Mouse (Mus musculus) heart, embryonic 13.5 days (tissue): ENCODE measurements around the gene Trim75. TPM values are rescaled to one million over a fixed set of nuclear protein-coding genes. Genes with fewer than 3 reads are reported as not detected.
A peak's percentile ranks its signal among the peaks of the same experiment; 100 is the strongest.

ENCODE experiments used
- ATAC-seq: fragments of 200-750 bp; cut with Nextera tagmentation; 2 replicates; pipeline ENCODE4 v1.8.0; 2017; ENCODE audit warnings: moderate TSS enrichment; ENCODE audit not compliant: insufficient number of reproducible peaks, low FRiP score, low TSS enrichment; ENCODE audit errors: extremely low read depth
- H3K27ac ChIP-seq: fragments of 300-500 bp; sonication (generic); replicated peaks from 2 replicates; pipeline ENCODE4 v1.5.1; 2015; ENCODE audit warnings: moderate library complexity, mild to moderate bottlenecking, inconsistent platforms
- H3K27me3 ChIP-seq: fragments of 300-500 bp; sonication (generic); replicated peaks from 2 replicates; pipeline ENCODE4 v1.6.1; 2015; ENCODE audit warnings: mild to moderate bottlenecking, inconsistent platforms
- H3K36me3 ChIP-seq: fragments of 300-500 bp; sonication (generic); 2 replicates; pipeline ENCODE4 v1.6.1; 2015; ENCODE audit warnings: mild to moderate bottlenecking, inconsistent platforms
- H3K4me1 ChIP-seq: fragments of 300-500 bp; sonication (generic); 2 replicates; pipeline ENCODE4 v1.6.1; 2015; ENCODE audit warnings: inconsistent platforms
- H3K4me2 ChIP-seq: fragments of 300-500 bp; sonication (generic); 2 replicates; pipeline ENCODE4 v1.6.1; 2015; ENCODE audit warnings: inconsistent platforms, mild to moderate bottlenecking, moderate library complexity
- H3K4me3 ChIP-seq: fragments of 300-500 bp; sonication (generic); 2 replicates; pipeline ENCODE4 v1.5.1; 2015; ENCODE audit warnings: moderate library complexity, mild to moderate bottlenecking, inconsistent platforms
- H3K9ac ChIP-seq: fragments of 300-500 bp; sonication (generic); 2 replicates; pipeline ENCODE4 v1.6.1; 2015; ENCODE audit warnings: inconsistent platforms, mild to moderate bottlenecking, moderate library complexity
- H3K9me3 ChIP-seq: fragments of 300-500 bp; sonication (generic); 2 replicates; pipeline ENCODE4 v1.6.1; 2016; ENCODE audit warnings: inconsistent platforms
- whole genome bisulfite sequencing: fragments of 180-500 bp; shearing (Covaris S2); methylation state at CpG from one replicate; pipeline ENCODE4 v1.1.7; 2015; ENCODE audit warnings: mixed read lengths; 5-methylcytosine and 5-hydroxymethylcytosine counted together
- polyA plus RNA-seq: library from polyadenylated mRNA; unstranded; fragments of >200 nt; fragmentation: Nextera tagmentation; extraction: Ambion mirVana; gene quantifications from 2 replicates; pipeline ENCODE4 v1.2.1, GENCODE M21; 2015

The Trim75 gene
- polyA plus RNA-seq, 1 experiment from 2014 or later = not detected

DNA sequence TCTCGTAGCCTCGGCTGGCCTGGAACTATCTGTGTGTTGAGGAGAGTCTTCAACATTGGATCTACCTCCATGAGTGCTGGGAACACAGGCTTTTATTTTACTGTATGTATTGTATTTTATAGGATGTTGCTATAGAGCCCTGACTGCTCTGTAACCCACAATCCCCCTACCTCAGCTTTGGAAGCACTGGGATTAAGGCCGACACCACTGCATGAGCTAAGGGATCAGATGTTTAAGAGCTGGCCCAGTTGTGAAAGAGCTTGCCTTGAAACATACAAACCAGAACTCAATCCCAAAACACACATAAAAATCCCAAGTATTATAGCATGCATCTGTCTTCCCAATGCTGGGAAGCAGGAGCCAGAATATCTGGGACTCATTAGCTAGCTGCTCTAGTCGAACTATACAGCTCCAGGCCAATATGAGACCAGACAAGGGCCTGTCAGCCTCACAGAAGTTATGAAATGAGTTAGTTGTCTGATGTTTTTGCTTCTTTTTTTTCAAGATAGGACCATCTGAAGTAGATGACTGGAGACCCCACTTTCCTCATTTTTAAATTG is 11.3 kb upstream of the Trim75 start:
- H3K9ac ChIP-seq = no peak overlapping the region
- H3K4me3 ChIP-seq = no peak overlapping the region
- H3K27me3 ChIP-seq = no peaks in the 10 kb centered on the region
- H3K4me1 ChIP-seq = no peaks in the 10 kb centered on the region
- 75% methylated on average over 4 of the region's 4 CpGs for WGBS
- no peaks in the 10 kb centered on the region for H3K36me3 ChIP-seq
- no peaks in the 10 kb centered on the region for H3K9me3 ChIP-seq
- no peak for ATAC-seq
- no peak overlapping the region for H3K4me2 ChIP-seq
- H3K27ac ChIP-seq = no peak overlapping the region

DNA sequence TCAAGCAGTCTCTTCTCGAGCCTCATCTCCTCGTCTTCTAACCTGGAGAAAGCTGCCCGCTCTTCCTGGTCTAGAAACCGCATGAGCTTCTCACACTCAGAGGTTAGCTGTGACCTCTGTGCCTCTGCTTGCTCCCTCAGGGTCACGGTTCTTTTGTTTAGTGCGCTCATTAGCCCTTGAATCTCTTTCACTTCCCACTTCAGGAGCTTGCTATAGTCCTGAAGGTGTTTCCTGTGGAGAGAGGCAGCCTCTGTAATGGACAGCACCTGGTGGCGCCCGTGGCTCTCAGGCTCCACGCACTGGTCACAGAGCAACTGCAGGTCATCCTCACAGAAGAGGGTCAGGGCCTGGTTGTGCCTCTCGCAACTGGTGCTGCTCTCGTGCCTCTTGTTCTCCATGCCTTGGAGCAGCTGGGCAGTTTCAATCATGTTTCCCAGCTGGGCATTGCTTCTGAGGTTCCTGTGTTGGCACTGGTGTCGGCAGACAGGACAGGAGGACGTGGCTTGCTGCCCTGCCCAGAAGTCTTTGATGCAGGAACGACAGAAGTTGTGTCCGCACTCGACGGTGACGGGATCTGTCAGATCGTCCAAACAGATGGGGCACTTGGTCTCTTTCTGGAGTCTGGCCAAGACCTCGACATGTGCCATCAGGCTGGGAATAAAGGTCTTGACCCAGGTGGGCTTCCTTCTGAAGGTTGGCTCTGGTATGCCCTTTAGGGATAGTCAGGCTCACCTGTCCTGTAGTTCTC is 4.3 kb downstream of the Trim75 start:
- Histone ChIP-seq H3K4me1 (no peaks in the 10 kb centered on the region), H3K27me3 (no peaks in the 10 kb centered on the region), H3K4me2 (no peak overlapping the region), H3K9ac (no peak overlapping the region), H3K4me3 (no peak overlapping the region), H3K27ac (no peak overlapping the region), H3K36me3 (no peaks in the 10 kb centered on the region), H3K9me3 (no peaks in the 10 kb centered on the region)
- ATAC-seq = no peak
- 65% methylated on average over 20 of the region's 20 CpGs for WGBS

DNA sequence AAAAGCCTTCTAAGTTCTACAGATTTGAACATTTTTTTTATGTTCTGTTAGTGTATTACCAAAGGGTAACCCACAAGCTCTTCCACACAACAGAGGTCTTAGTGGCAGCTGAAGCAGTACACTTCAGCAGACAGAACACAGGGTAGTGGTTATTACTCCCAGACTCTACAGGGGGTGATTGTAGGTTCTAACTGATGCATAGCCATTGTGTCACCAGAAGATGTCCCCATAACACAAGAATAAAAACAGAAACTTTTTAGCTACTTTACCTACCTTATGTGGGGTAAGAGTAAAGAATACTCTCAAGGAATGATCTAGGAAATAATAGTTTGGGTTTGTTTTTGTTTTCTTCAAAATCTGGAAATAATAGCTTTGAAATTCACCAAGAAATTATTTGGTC is 24.8 kb downstream of the Trim75 start:
- no peaks in the 10 kb centered on the region for H3K4me1 ChIP-seq
- H3K27me3 ChIP-seq = no peaks in the 10 kb centered on the region
- H3K27ac ChIP-seq = no peak overlapping the region
- H3K4me2 ChIP-seq = no peak overlapping the region
- no peak overlapping the region for H3K4me3 ChIP-seq
- no peaks in the 10 kb centered on the region for H3K9me3 ChIP-seq
- ATAC-seq = no peak
- peaks cover 57% of the 10 kb centered on the region for H3K36me3 ChIP-seq
- no peak overlapping the region for H3K9ac ChIP-seq

DNA sequence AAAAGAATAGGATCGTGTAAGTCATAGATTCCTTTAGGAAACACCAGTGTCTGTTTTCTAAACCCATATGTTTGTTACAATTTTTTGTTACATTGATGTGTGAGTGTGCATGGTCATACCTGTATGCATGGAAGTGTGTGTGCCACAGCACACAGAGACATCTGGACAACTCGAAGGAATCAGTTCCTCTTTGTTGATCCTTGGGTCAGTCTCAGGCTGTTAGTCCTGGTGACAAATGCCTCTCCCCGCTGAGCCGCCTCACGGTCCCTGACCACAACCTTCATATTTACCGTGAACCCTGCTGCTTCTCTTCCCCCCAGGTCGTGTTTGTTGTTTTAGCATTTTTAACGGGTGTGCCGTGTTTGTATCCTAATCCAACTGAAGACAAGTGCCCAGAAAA is 28.6 kb downstream of the Trim75 start:
- Histone ChIP-seq H3K4me2 (no peak overlapping the region), H3K27me3 (no peaks in the 10 kb centered on the region), H3K9ac (no peak overlapping the region), H3K4me3 (no peak overlapping the region), H3K27ac (no peak overlapping the region), H3K9me3 (no peaks in the 10 kb centered on the region), H3K36me3 (peaks cover 43% of the 10 kb centered on the region), H3K4me1 (no peaks in the 10 kb centered on the region)
- no peak for ATAC-seq
- 78% methylated on average over 9 of the region's 9 CpGs for WGBS

DNA sequence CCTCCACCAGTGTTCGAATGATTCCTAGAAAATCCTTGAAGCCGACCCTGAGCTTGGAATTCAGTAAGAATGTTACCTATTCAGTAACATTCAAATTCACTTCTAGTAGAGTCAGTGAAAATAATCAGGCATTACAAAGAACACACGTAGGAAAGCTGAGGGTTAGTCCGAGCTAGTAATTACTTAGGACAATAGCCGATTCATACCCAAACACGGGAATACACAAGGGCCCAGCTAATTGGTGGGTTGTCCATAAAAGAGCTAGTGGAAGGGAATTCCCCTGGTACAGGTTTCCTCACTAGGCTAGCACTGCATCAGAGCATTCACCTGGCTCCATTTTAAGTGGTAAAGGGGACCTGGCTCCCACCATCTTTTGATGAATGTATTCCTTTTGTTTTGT is 35.5 kb downstream of the Trim75 start:
- Histone ChIP-seq H3K9ac (no peak overlapping the region), H3K9me3 (no peaks in the 10 kb centered on the region), H3K36me3 (no peaks in the 10 kb centered on the region; the same call in 1 of the 2 replicates), H3K4me3 (no peak overlapping the region), H3K4me1 (peaks cover 5% of the 10 kb centered on the region; the same call in 1 of the 2 replicates), H3K4me2 (no peak overlapping the region), H3K27me3 (no peaks in the 10 kb centered on the region), H3K27ac (no peak overlapping the region)
- no peak for ATAC-seq
- WGBS = 90% methylated on average over 6 of the region's 6 CpGs

DNA sequence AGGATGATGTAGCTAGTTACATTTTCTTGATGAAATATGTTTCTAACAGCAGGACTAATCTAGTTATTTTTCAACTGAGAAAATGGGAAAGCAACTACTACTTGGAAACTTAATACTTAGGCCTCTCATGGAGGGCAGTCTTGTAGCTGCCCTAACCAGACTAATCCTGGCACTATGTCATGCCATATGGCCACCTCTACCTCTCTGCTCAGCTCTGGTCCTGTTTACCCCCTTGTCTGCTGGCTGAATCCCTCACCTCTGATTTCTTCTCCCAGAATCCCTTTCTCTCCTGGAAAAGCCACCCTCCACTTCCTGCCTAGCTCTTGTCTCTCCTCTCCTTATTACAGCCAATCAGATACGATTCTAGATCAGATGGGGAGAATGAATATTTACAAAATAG is 39.3 kb downstream of the Trim75 start:
- Histone ChIP-seq H3K27ac (no peak overlapping the region), H3K4me1 (peaks cover 5% of the 10 kb centered on the region; the same call in 1 of the 2 replicates), H3K9me3 (no peaks in the 10 kb centered on the region), H3K4me3 (no peak overlapping the region), H3K36me3 (no peaks in the 10 kb centered on the region), H3K27me3 (peaks cover 7% of the 10 kb centered on the region), H3K9ac (no peak overlapping the region), H3K4me2 (peak overlapping the region; percentile 70; the same call in 1 of the 2 replicates)
- no peak for ATAC-seq
- 81% methylated on average over 1 of the region's 1 CpGs for WGBS

DNA sequence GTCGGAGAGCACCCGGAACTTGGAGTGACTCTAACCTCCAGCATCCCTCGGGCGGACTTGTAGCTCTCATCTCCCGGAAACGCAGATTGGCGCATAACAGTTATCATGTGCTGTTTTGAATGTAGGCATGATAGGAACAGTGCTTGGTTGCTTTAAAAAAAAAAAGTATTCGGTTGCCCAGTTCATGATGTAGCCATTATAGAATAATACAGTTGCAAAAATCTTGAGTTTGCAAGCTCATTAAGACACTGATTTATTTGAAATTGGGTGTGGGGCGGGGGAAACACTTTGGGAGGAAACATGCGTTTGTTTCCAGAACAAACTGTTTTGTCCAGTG is 40.0 kb downstream of the Trim75 start:
- Histone ChIP-seq H3K9ac (peak overlapping the region; percentile 85), H3K36me3 (no peaks in the 10 kb centered on the region), H3K27ac (peak overlapping the region; percentile 78), H3K4me1 (peaks cover 5% of the 10 kb centered on the region; the same call in 1 of the 2 replicates), H3K27me3 (peaks cover 14% of the 10 kb centered on the region), H3K4me3 (peak overlapping the region; percentile 75), H3K4me2 (peak overlapping the region; percentile 70), H3K9me3 (no peaks in the 10 kb centered on the region)
- ATAC-seq = no peak
- 11% methylated on average over 10 of the region's 10 CpGs for WGBS

DNA sequence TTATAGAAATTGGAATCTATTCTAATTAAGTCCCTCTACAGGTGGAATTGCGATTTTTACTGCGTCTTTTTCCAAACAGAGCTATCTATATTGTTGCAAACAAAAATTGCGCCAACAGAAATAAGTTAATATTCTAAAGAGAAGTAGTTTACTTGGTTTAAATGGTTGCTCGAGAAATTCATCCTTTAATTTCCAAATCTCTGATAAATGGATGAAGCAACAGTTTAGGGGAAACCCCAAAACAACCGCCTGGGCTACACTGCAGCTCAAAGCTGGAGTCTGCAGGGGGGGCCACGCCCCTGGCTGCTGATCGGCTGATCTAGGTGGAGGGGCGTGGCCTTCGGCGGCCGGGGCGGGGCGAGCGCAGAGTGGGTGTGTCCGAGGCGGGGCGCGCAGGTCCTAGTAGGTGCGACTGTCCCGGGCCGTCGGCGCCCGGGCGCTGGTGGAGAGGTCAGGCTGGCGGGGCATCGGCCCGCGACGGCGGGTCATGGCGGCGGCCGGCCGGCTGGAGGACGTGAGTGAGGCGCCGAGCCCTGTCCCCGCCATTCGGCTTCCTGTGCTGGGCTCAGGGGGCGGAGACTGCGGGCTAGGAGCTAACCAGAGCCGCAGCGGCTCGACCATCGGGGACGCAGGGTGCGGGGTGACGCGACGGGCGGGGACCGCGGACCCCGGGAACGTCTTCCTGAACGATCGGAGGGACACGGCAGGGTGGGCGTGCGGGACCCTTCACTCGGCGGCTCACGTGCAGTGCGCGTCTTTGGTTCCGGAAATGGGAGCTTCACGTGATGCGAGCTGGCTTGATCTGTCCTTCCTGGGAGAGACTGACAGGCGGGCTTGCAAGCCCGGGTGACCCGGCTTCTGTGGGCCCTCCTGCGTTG is 40.6 kb downstream of the Trim75 start, which contains the start of gene Tmem192:
Tmem192 (plus strand) TSS at position 366 of the 878 bp plus-strand sequence.
- Histone ChIP-seq H3K36me3 (no peaks in the 10 kb centered on the region), H3K9ac (peak within 1 kb of the TSS; percentile 85), H3K4me3 (peak within 1 kb of the TSS; percentile 75), H3K27me3 (peaks cover 20% of the 10 kb centered on the region), H3K4me2 (peak within 1 kb of the TSS; percentile 70), H3K4me1 (peaks cover 5% of the 10 kb centered on the region; the same call in 1 of the 2 replicates), H3K27ac (peak within 1 kb of the TSS; percentile 78), H3K9me3 (no peaks in the 10 kb centered on the region)
- 1% methylated on average over 59 of the region's 73 CpGs for WGBS
- ATAC-seq = peak; percentile 93

DNA sequence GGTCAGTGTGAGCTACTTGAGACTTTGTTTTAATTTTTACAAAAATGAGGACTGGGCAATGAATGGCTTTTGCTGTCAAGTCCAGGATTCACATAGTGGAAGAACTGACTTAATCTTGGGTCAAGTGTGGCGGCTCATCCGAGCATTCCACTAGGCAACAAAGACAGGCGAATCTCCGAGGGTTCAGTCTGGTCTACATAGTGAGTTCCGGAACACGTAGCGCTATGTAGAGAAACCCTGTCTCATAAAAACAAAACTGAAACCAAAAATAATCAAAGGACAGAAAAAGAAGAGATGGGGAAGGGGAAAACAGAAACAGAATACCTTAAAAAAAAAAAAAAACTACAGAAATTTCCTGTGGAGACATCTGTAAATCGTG is 41.2 kb downstream of the Trim75 start:
- H3K27ac ChIP-seq = no peak overlapping the region
- peak overlapping the region; percentile 75 for H3K4me3 ChIP-seq
- peaks cover 5% of the 10 kb centered on the region; the same call in 1 of the 2 replicates for H3K4me1 ChIP-seq
- H3K36me3 ChIP-seq = no peaks in the 10 kb centered on the region
- WGBS = 52% methylated on average over 8 of the region's 8 CpGs
- H3K9me3 ChIP-seq = no peaks in the 10 kb centered on the region
- H3K9ac ChIP-seq = no peak overlapping the region; the same call in 1 of the 2 replicates
- no peak for ATAC-seq
- peak overlapping the region; percentile 70 for H3K4me2 ChIP-seq
- peaks cover 24% of the 10 kb centered on the region for H3K27me3 ChIP-seq

DNA sequence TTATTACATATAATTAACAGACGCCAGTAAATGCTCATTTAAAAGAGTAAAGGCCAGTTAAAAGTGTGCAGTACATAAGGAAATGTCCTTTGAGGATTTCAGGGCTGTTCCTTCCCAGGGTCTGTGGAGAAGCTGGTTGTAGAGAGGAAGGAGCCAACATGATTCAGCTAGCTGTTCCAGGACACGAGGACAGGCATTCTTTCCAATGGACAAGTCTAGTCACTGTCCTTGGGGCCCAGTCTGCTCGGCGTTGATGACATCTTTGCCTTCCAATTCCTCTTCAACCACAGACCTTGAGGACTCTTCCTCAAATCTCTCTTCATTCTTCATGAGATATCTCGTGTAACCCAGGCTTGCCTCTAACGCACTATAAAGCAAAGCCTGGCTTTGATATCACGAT is 42.0 kb downstream of the Trim75 start:
- 71% methylated on average over 7 of the region's 7 CpGs for WGBS
- no peak overlapping the region for H3K9ac ChIP-seq
- peaks cover 5% of the 10 kb centered on the region; the same call in 1 of the 2 replicates for H3K4me1 ChIP-seq
- no peak overlapping the region for H3K27ac ChIP-seq
- H3K9me3 ChIP-seq = no peaks in the 10 kb centered on the region
- no peaks in the 10 kb centered on the region for H3K36me3 ChIP-seq
- no peak for ATAC-seq
- H3K4me3 ChIP-seq = no peak overlapping the region
- no peak overlapping the region for H3K4me2 ChIP-seq
- peaks cover 24% of the 10 kb centered on the region for H3K27me3 ChIP-seq

DNA sequence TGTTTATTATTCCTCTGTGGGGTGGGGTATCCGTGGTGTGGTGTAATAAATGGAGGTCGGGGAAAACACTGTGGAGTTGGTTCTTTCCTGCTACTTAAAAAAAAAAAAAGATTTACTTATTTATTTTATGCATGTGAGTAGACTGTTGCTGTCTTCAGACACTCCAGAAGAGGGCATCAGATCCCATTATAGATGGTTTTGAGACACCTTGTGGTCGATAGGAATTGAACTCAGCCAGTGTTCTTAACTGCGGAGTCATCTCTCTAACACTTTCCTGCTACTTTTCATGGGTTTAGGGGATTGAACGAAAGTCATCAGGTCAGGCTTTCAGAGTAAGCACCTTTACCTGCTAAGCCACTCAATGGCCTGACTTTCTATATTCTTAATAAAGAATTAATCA is 42.8 kb downstream of the Trim75 start:
- WGBS = 20% methylated on average over 5 of the region's 5 CpGs
- no peak for ATAC-seq
- Histone ChIP-seq H3K4me3 (no peak overlapping the region), H3K4me1 (peaks cover 5% of the 10 kb centered on the region; the same call in 1 of the 2 replicates), H3K9ac (no peak overlapping the region), H3K27me3 (peaks cover 24% of the 10 kb centered on the region), H3K27ac (no peak overlapping the region), H3K36me3 (no peaks in the 10 kb centered on the region), H3K4me2 (no peak overlapping the region), H3K9me3 (no peaks in the 10 kb centered on the region)
